Mouse (Mus musculus) CH12.LX (cell line): ENCODE data around the gene Tecta. TPM values are rescaled to one million over a fixed set of nuclear protein-coding genes. Genes with fewer than 3 reads are reported as not detected.

ENCODE experiments used
- DNase-seq: peaks from one replicate; pipeline ENCODE4 v3.0.0-alpha.2; 2013; ENCODE audit errors: extremely low read depth
- H3K27ac ChIP-seq: 2 replicates; pipeline ENCODE4 v1.5.1; 2012; ENCODE audit warnings: low read depth, mild to moderate bottlenecking, control low read depth, moderate library complexity; ENCODE audit not compliant: insufficient read depth
- H3K27me3 ChIP-seq: replicated peaks from 2 replicates; pipeline ENCODE3; 2012; ENCODE audit warnings: inconsistent platforms
- H3K36me3 ChIP-seq, 2 experiments: replicated peaks in 1 of 2; 2 replicates each; pipeline versions ENCODE3 to v1.6.1; 2012; ENCODE audit warnings: inconsistent platforms in 1 of 2, low read length in 1 of 2, mild to moderate bottlenecking in 1 of 2, mixed read lengths in 1 of 2, moderate library complexity in 1 of 2; ENCODE audit not compliant: control insufficient read depth in 1 of 2, insufficient read depth in 1 of 2
- H3K4me1 ChIP-seq, 2 experiments: 2 replicates each; pipeline ENCODE4 v1.6.1; 2012; ENCODE audit warnings: inconsistent platforms in 1 of 2, moderate library complexity in 1 of 2; ENCODE audit not compliant: insufficient read depth in 2 of 2, control insufficient read depth in 1 of 2
- H3K4me2 ChIP-seq: 2 replicates; pipeline ENCODE4 v1.6.1; 2012; ENCODE audit warnings: low read depth, mild to moderate bottlenecking, control low read depth; ENCODE audit not compliant: poor library complexity, insufficient read depth, severe bottlenecking
- H3K4me3 ChIP-seq, 3 experiments: fragments of 150-350 bp in 1 of 3; sonication (generic) in 1 of 3; replicated peaks in 1 of 3; 2 replicates each; pipeline versions ENCODE3 to v1.5.1; 2011 to 2012; ENCODE audit warnings: low read depth in 2 of 3, low read length in 2 of 3, mild to moderate bottlenecking in 2 of 3, moderate library complexity in 2 of 3, control low read depth in 1 of 3, improper control_type of control experiment in 1 of 3, inconsistent platforms in 1 of 3, mixed read lengths in 1 of 3; ENCODE audit not compliant: poor library complexity in 1 of 3
- H3K79me2 ChIP-seq: replicated peaks from 2 replicates; pipeline ENCODE4 v1.6.1; 2012; ENCODE audit warnings: mild to moderate bottlenecking, moderate library complexity; ENCODE audit not compliant: control insufficient read depth, poor library complexity, insufficient read depth, severe bottlenecking; ENCODE audit errors: extremely low read depth
- H3K9ac ChIP-seq: 2 replicates; pipeline ENCODE4 v1.6.1; 2012; ENCODE audit warnings: low read depth, mild to moderate bottlenecking, control low read depth, moderate library complexity; ENCODE audit not compliant: insufficient read depth
- H3K9me3 ChIP-seq: replicated peaks from 2 replicates; pipeline ENCODE3; 2012; ENCODE audit warnings: low read length, inconsistent platforms, mixed read lengths
- CHD1 ChIP-seq: IDR thresholded peaks from 2 replicates; pipeline ENCODE4 v1.6.1; 2012; ENCODE audit warnings: low read depth, low read length, improper control_type of control experiment, inconsistent platforms
- CTCF ChIP-seq, 2 experiments: IDR thresholded peaks in 1 of 2; conservative IDR thresholded peaks in 1 of 2; 2 replicates each; pipeline ENCODE4 v1.5.1; 2011 to 2012; ENCODE audit warnings: low read depth in 2 of 2, low read length in 2 of 2, improper control_type of control experiment in 1 of 2, inconsistent platforms in 1 of 2, mild to moderate bottlenecking in 1 of 2, moderate library complexity in 1 of 2
- E2F4 ChIP-seq: IDR thresholded peaks from 2 replicates; pipeline ENCODE4 v1.6.1; 2011; ENCODE audit warnings: low read depth, low read length, improper control_type of control experiment; ENCODE audit not compliant: insufficient replicate concordance
- ELF1 ChIP-seq: IDR thresholded peaks from 2 replicates; pipeline ENCODE4 v1.6.1; 2014; ENCODE audit warnings: low read depth, mild to moderate bottlenecking, inconsistent platforms, low read length, improper control_type of control experiment
- EP300 ChIP-seq: IDR thresholded peaks from 2 replicates; pipeline ENCODE4 v1.6.1; 2011; ENCODE audit warnings: low read length, improper control_type of control experiment
- GABPA ChIP-seq: IDR thresholded peaks from 2 replicates; pipeline ENCODE4 v1.6.1; 2012; ENCODE audit warnings: low read depth, low read length, improper control_type of control experiment, inconsistent platforms; ENCODE audit not compliant: insufficient replicate concordance
- HCFC1 ChIP-seq: IDR thresholded peaks from 2 replicates; pipeline ENCODE4 v1.6.1; 2012; ENCODE audit warnings: low read depth, mild to moderate bottlenecking, inconsistent platforms, low read length, improper control_type of control experiment
- JUND ChIP-seq: conservative IDR thresholded peaks from 2 replicates; pipeline ENCODE4 v1.6.1; 2011; ENCODE audit warnings: low read depth, low read length, improper control_type of control experiment
- MAFK ChIP-seq: IDR thresholded peaks from 2 replicates; pipeline ENCODE4 v1.6.1; 2011; ENCODE audit warnings: low read length, improper control_type of control experiment; ENCODE audit not compliant: insufficient replicate concordance
- MXI1 ChIP-seq: IDR thresholded peaks from 2 replicates; pipeline ENCODE4 v1.6.1; 2011; ENCODE audit warnings: mild to moderate bottlenecking, low read depth, low read length, improper control_type of control experiment
- MYC ChIP-seq: IDR thresholded peaks from 2 replicates; pipeline ENCODE4 v1.6.1; 2011; ENCODE audit warnings: low read depth, mild to moderate bottlenecking, improper control_type of control experiment, low read length
- NELFE ChIP-seq: IDR thresholded peaks from 2 replicates; pipeline ENCODE4 v1.6.1; 2011; ENCODE audit warnings: low read depth, low read length, improper control_type of control experiment
- NRF1 ChIP-seq: IDR thresholded peaks from 2 replicates; pipeline ENCODE4 v1.6.1; 2014; ENCODE audit warnings: low read depth, mild to moderate bottlenecking, inconsistent platforms, low read length, improper control_type of control experiment, moderate library complexity
- PAX5 ChIP-seq: IDR thresholded peaks from 2 replicates; pipeline ENCODE4 v1.6.1; 2012; ENCODE audit warnings: low read length, inconsistent platforms, mixed read lengths
- POLR2A ChIP-seq: IDR thresholded peaks from 2 replicates; pipeline ENCODE4 v1.6.1; 2011; ENCODE audit warnings: low read depth, mild to moderate bottlenecking, improper control_type of control experiment, low read length
- RAD21 ChIP-seq: IDR thresholded peaks from 2 replicates; pipeline ENCODE4 v1.6.1; 2011; ENCODE audit warnings: low read depth, mild to moderate bottlenecking, low read length, improper control_type of control experiment, moderate library complexity
- RCOR1 ChIP-seq: conservative IDR thresholded peaks from 2 replicates; pipeline ENCODE4 v1.6.1; 2012; ENCODE audit warnings: low read depth, mild to moderate bottlenecking, inconsistent platforms, low read length, improper control_type of control experiment
- TBP ChIP-seq: conservative IDR thresholded peaks from 2 replicates; pipeline ENCODE4 v1.6.1; 2011; ENCODE audit warnings: low read depth, low read length, improper control_type of control experiment
- TCF12 ChIP-seq: IDR thresholded peaks from 2 replicates; pipeline ENCODE4 v1.6.1; 2014; ENCODE audit warnings: low read depth, mild to moderate bottlenecking, inconsistent platforms, low read length, improper control_type of control experiment
- ZKSCAN1 ChIP-seq: IDR thresholded peaks from 2 replicates; pipeline ENCODE4 v1.6.1; 2012; ENCODE audit warnings: low read depth, inconsistent platforms, low read length, improper control_type of control experiment, borderline replicate concordance
- dilution Hi-C: fragments of 300-500 bp; cut with MboI; formaldehyde crosslinking; loops from 2 replicates; pipeline ENCODE4 v1.14.3; 2020; ENCODE audit warnings: low sequenced_read_pairs; ENCODE audit not compliant: extremely low pct_unique_long_range_greater_than_20kb, extremely low pct_ligation_motif_present
- in situ Hi-C: fragments of 300-500 bp; cut with MboI; formaldehyde crosslinking; loops from 3 replicates; pipeline ENCODE4 v1.14.3; 2019; ENCODE audit warnings: low sequenced_read_pairs, low pct_ligation_motif_present, low pct_unique_long_range_greater_than_20kb, mixed read lengths
- polyA plus RNA-seq: library from polyadenylated mRNA; unstranded; fragments of >175 nt; gene quantifications from 2 replicates; pipeline ENCODE4 v1.2.1, GENCODE M21; 2012; ENCODE audit warnings: low read depth; ENCODE audit not compliant: insufficient read length
- total RNA-seq, 2 experiments: library from RNA; depleted of rRNA; stranded (reverse); fragments of 300-350 nt in 1 of 2; fragments of >200 nt in 1 of 2; gene quantifications; 2 replicates each; pipeline ENCODE4 v1.2.3; 2012 to 2014

The Tecta gene
- total and polyA plus RNA-seq, 3 experiments = 0.04 to 0.09 TPM; not detected in 1

DNA sequence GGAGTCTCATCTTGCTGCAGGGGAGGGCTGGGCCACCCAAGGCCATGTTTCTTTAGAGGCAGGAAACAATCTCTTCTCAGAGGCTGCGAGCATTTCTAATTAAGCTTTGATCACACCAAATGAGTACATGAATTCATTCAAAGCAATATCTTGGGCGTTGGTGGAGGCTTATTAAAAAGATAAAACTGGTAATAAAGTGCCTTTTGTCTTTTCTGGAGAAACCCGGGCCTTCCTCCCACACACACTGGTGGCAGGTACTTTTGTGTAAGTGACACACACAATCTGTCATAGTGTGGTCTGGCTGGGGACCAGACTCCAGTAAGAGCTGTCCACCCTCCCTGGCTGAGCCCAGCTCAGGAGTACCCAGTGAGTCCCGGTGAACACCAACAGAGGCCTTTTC, 60.6 kb downstream of the Tecta start:
- H3K9me3 ChIP-seq = no peaks in the 10 kb centered on the region
- H3K4me2 ChIP-seq = no peak overlapping the region
- peaks cover 0 to 5% of the 10 kb centered on the region in 2 experiments; a peak in 1 of 4 replicates for H3K4me1 ChIP-seq
- in situ Hi-C loops (loop anchor here (25.0 kb wide), 1 partner anchor 598 kb away; the partner anchor contains the start of gene Grik4), dilution Hi-C loops (no loop called here)
- H3K27ac ChIP-seq = no peak overlapping the region
- H3K79me2 ChIP-seq = no peaks in the 10 kb centered on the region
- no peak overlapping the region for H3K9ac ChIP-seq
- no peak for TF ChIP-seq TBP
- no peak for TF ChIP-seq ELF1
- no peak for TF ChIP-seq CHD1
- no peak for TF ChIP-seq GABPA
- TF ChIP-seq MXI1 = no peak
- TF ChIP-seq JUND = no peak
- no peak for TF ChIP-seq ZKSCAN1
- TF ChIP-seq PAX5 = no peak
- TF ChIP-seq TCF12 = no peak
- TF ChIP-seq RCOR1 = no peak
- TF ChIP-seq POLR2A = no peak
- no peak for TF ChIP-seq RAD21
- H3K36me3 ChIP-seq = no peaks in the 10 kb centered on the region
- DNase-seq = no peak
- H3K4me3 ChIP-seq = no peak overlapping the region
- H3K27me3 ChIP-seq = peaks cover 6% of the 10 kb centered on the region

DNA sequence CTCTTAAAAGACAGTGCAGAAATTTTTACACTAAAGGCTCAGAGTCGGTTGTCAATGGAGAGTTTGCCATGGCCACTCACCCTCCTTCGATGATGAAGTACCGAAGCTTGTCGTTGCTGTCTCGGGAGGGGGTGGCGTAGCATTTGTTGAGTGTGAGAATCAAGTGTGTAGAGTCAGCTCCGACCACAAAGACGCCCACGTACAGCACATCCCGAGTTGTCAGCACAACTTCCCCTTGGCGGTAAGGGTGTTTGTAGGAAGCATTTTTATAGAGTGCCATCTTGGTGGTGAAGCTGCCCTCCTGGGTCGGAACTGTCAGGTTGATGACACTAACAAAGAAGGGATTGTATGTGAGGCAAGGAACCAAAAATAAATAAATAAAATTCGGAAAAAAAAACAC, 62.7 kb downstream of the Tecta start:
- dilution Hi-C loops = no loop called here

More for the DNA sequence above, 62.7 kb downstream of the Tecta start:
- no peak for DNase-seq
- Histone ChIP-seq H3K4me3 (no peak overlapping the region), H3K36me3 (no peaks in the 10 kb centered on the region), H3K4me1 (peaks cover 0 to 5% of the 10 kb centered on the region in 2 experiments; a peak in 1 of 4 replicates), H3K27ac (no peak overlapping the region), H3K9me3 (no peaks in the 10 kb centered on the region), H3K27me3 (peaks cover 7% of the 10 kb centered on the region), H3K9ac (no peak overlapping the region), H3K4me2 (no peak overlapping the region; the same call in 1 of the 2 replicates), H3K79me2 (no peaks in the 10 kb centered on the region)
- TF ChIP-seq HCFC1 = no peak
- no peak for TF ChIP-seq MAFK
- no peak for TF ChIP-seq MYC
- no peak for TF ChIP-seq TCF12
- TF ChIP-seq PAX5 = no peak
- TF ChIP-seq POLR2A = no peak
- no peak for TF ChIP-seq MXI1
- no peak for TF ChIP-seq NRF1
- no peak for TF ChIP-seq EP300
- no peak for TF ChIP-seq E2F4
- no peak for TF ChIP-seq NELFE
- no peak for TF ChIP-seq TBP
- TF ChIP-seq CTCF (conservative IDR thresholded peaks at IDR 0.05 in 1 of 2, IDR thresholded peaks at IDR 0.05 in 1 of 2; ENCODE audit: low read depth in 2 of 2, low read length in 2 of 2) = no peak
- in situ Hi-C loops = loop anchor here (25.0 kb wide), 1 partner anchor 600 kb away; the partner anchor contains the start of gene Grik4
